Mouse (Mus musculus) cerebellum, adult 2 months (tissue): ENCODE measurements around the gene Klhl36.

Source experiments
- CTCF ChIP-seq: fragments of 200-500 bp; IDR thresholded peaks from 2 replicates; pipeline ENCODE4 v1.5.1; 2011; ENCODE audit warnings: low read depth, mild to moderate bottlenecking, control low read depth, low read length, moderate library complexity, borderline replicate concordance; ENCODE audit not compliant: insufficient read depth
- POLR2A ChIP-seq: fragments of 200-500 bp; IDR thresholded peaks from 2 replicates; pipeline ENCODE4 v1.6.1; 2011; ENCODE audit warnings: low read length, control low read depth, borderline replicate concordance; ENCODE audit not compliant: insufficient read depth

GRCm38 (mm10) chr8:119904323-119904911 is 42.4 kb downstream of the Klhl36 start:
- TF ChIP-seq CTCF (no peak), POLR2A (no peak)
